In genomic region chr2:35660953-35661374, GRCm38 (mm10) we compare ENCODE assay signal across 7 mouse cellular contexts.
DNase-seq lines count a peak whose midpoint lies in the region; ATAC-seq and TF ChIP-seq lines count a peak whose summit lies in the region.

No protein-coding gene starts in this region.

- WGBS in heart, embryonic 11.5 days (ENCODE audit: insufficient replicate concordance) = under 1% methylated on average over 25 of the region's 47 CpGs
- WGBS in kidney, postnatal 0 days = 4% methylated on average over 17 of the region's 47 CpGs
- WGBS in liver, embryonic 14.5 days (ENCODE audit: insufficient replicate concordance) = 1% methylated on average over 32 of the region's 47 CpGs
- WGBS in neural tube, embryonic 11.5 days = 2% methylated on average over 8 of the region's 47 CpGs

- no peak for TF ChIP-seq EP300 in liver, embryonic 14.5 days (IDR thresholded peaks at IDR 0.05; ENCODE audit: low read depth)

- ATAC-seq in heart, embryonic 11.5 days (replicated peaks; ENCODE audit: insufficient number of reproducible peaks, low FRiP score, low TSS enrichment) = peak; percentile 72
- ATAC-seq in kidney, postnatal 0 days (replicated peaks; ENCODE audit: low FRiP score, low read depth) = peak; percentile 57
- ATAC-seq in liver, embryonic 14.5 days (ENCODE audit: insufficient read depth) = peak; percentile 42; the same call in 1 of the 2 replicates
- peak; percentile 76 for ATAC-seq in neural tube, embryonic 11.5 days (ENCODE audit: insufficient read depth, low FRiP score, low TSS enrichment)

- peaks cover 48% of the 10 kb centered on the region for H3K4me1 ChIP-seq in heart, embryonic 11.5 days (ENCODE audit: control insufficient read depth, insufficient read depth, low read length)
- H3K4me1 ChIP-seq in kidney, postnatal 0 days (replicated peaks; ENCODE audit: insufficient read depth, low read length) = peaks cover 18% of the 10 kb centered on the region
- H3K4me1 ChIP-seq in liver, embryonic 14.5 days (replicated peaks; ENCODE audit: control insufficient read depth in 2 of 2, insufficient read depth in 2 of 2, low read length in 1 of 2) = no peaks in the 10 kb centered on the region
- peaks cover 30% of the 10 kb centered on the region for H3K4me1 ChIP-seq in neural tube, embryonic 11.5 days (ENCODE audit: control insufficient read depth, insufficient read depth, low read length)

- no peaks in the 10 kb centered on the region for H3K36me3 ChIP-seq in heart, embryonic 11.5 days (ENCODE audit: control insufficient read depth, insufficient read depth, low read length)
- H3K36me3 ChIP-seq in kidney, postnatal 0 days (ENCODE audit: insufficient read depth, low read length) = no peaks in the 10 kb centered on the region
- H3K36me3 ChIP-seq in liver, embryonic 14.5 days (replicated peaks; ENCODE audit: control insufficient read depth, insufficient read depth, low read depth) = no peaks in the 10 kb centered on the region
- no peaks in the 10 kb centered on the region for H3K36me3 ChIP-seq in neural tube, embryonic 11.5 days (ENCODE audit: control insufficient read depth, insufficient read depth, low read length)

- no peaks in the 10 kb centered on the region for H3K27me3 ChIP-seq in heart, embryonic 11.5 days (ENCODE audit: control insufficient read depth, insufficient read depth, low read length)
- H3K27me3 ChIP-seq in kidney, postnatal 0 days (ENCODE audit: insufficient read depth, low read length) = no peaks in the 10 kb centered on the region
- H3K27me3 ChIP-seq in liver, embryonic 14.5 days (ENCODE audit: control insufficient read depth, insufficient read depth, low read length) = peaks cover 36% of the 10 kb centered on the region
- no peaks in the 10 kb centered on the region for H3K27me3 ChIP-seq in neural tube, embryonic 11.5 days (ENCODE audit: control insufficient read depth, insufficient read depth, low read length)

- peak; percentile 73 for DNase-seq in adipocyte (ENCODE audit: low spot score)
- peak; percentile 81 for DNase-seq in embryo, embryonic 11.5 days (ENCODE audit: low read depth, low spot score)
- DNase-seq in kidney, postnatal 0 days (ENCODE audit: low spot score) = peak; percentile 76
- no peak for DNase-seq in liver, embryonic 14.5 days (ENCODE audit: low read depth in 3 of 3, low spot score in 3 of 3)
- peak; percentile 91 for DNase-seq in neural tube, embryonic 11.5 days (ENCODE audit: low spot score)
- DNase-seq in testis, postnatal 14 days (ENCODE audit: low spot score) = peak; percentile 86

- H3K9me3 ChIP-seq in heart, embryonic 11.5 days (replicated peaks; ENCODE audit: control insufficient read depth, low read length) = no peaks in the 10 kb centered on the region
- H3K9me3 ChIP-seq in kidney, postnatal 0 days (replicated peaks; ENCODE audit: low read length) = no peaks in the 10 kb centered on the region
- no peaks in the 10 kb centered on the region for H3K9me3 ChIP-seq in liver, embryonic 14.5 days (ENCODE audit: control insufficient read depth, low read length)
- no peaks in the 10 kb centered on the region for H3K9me3 ChIP-seq in neural tube, embryonic 11.5 days (ENCODE audit: control insufficient read depth, low read length)

- no peak for TF ChIP-seq CTCF in kidney, postnatal 0 days (IDR thresholded peaks at IDR 0.05; ENCODE audit: low read depth)
- TF ChIP-seq CTCF in liver, embryonic 14.5 days (IDR thresholded peaks at IDR 0.05; ENCODE audit: low read depth) = no peak

- H3K4me2 ChIP-seq in heart, embryonic 11.5 days = peak overlapping the region; percentile 89
- H3K4me2 ChIP-seq in kidney, postnatal 0 days (ENCODE audit: low read length) = peak overlapping the region; percentile 97
- peak overlapping the region; percentile 55 for H3K4me2 ChIP-seq in liver, embryonic 14.5 days (ENCODE audit: low read depth)
- H3K4me2 ChIP-seq in neural tube, embryonic 11.5 days (ENCODE audit: low read depth) = peak overlapping the region; percentile 91

- no peak overlapping the region for H3K27ac ChIP-seq in heart, embryonic 11.5 days (ENCODE audit: low read depth, low read length)
- H3K27ac ChIP-seq in kidney, postnatal 0 days = no peak overlapping the region
- H3K27ac ChIP-seq in liver, embryonic 14.5 days = no peak overlapping the region
- peak overlapping the region; percentile 44; the same call in 1 of the 2 replicates for H3K27ac ChIP-seq in neural tube, embryonic 11.5 days (ENCODE audit: low read depth, low read length)

- peak overlapping the region; percentile 80; the same call in 1 of the 2 replicates for H3K9ac ChIP-seq in heart, embryonic 11.5 days (ENCODE audit: low read depth, low read length)
- H3K9ac ChIP-seq in kidney, postnatal 0 days (ENCODE audit: low read depth, low read length) = peak overlapping the region; percentile 81
- H3K9ac ChIP-seq in liver, embryonic 14.5 days (replicated peaks) = no peak overlapping the region
- peak overlapping the region; percentile 95 for H3K9ac ChIP-seq in neural tube, embryonic 11.5 days (ENCODE audit: low read length)

- H3K4me3 ChIP-seq in heart, embryonic 11.5 days (ENCODE audit: low read depth, low read length) = peak overlapping the region; percentile 66
- peak overlapping the region; percentile 78 for H3K4me3 ChIP-seq in kidney, postnatal 0 days (replicated peaks; ENCODE audit: low read depth, low read length)
- H3K4me3 ChIP-seq in liver, embryonic 14.5 days (ENCODE audit: insufficient read depth in 1 of 2, low read depth in 2 of 2, low read length in 2 of 2) = peak overlapping the region in 1 of 2 experiments; percentile 57; a peak in 2 of 4 replicates
- H3K4me3 ChIP-seq in neural tube, embryonic 11.5 days (ENCODE audit: low read depth, low read length) = peak overlapping the region; percentile 85

Comparison
In these comparisons a context has a peak if more than half of its experiments do, and no peak if none do; other contexts are left out.
1. DNase-seq: peak in adipocyte (single experiment), embryo, embryonic 11.5 days (single experiment), kidney, postnatal 0 days (single experiment), neural tube, embryonic 11.5 days (single experiment) and testis, postnatal 14 days (single experiment); none in liver, embryonic 14.5 days (0 of 3).
2. Peak in every context shown above with its lines, with median percentiles within 50 percentile points of each other: ATAC-seq and H3K4me2 ChIP-seq.